Mouse (Mus musculus): Measurements from ENCODE around the gene Gm45716. TPM values are rescaled to one million over a fixed set of nuclear protein-coding genes. Genes with fewer than 3 reads are reported as not detected.
A peak's percentile ranks its signal among the peaks of the same experiment; 100 is the strongest.

The Gm45716 gene
- 21.3 and 23.6 TPM in 2 replicates for polyA plus RNA-seq (2015; fragmentation: Nextera tagmentation; extraction: Ambion mirVana)

GRCm38 (mm10) chr11:90187441-90187840 is at the start of gene Gm45716:
Gene Gm45716 (plus strand): TSS chr11:90187683.
- H3K27ac ChIP-seq: no peak within 1 kb of the TSS
- no peak for ATAC-seq (replicated peaks)

DNA sequence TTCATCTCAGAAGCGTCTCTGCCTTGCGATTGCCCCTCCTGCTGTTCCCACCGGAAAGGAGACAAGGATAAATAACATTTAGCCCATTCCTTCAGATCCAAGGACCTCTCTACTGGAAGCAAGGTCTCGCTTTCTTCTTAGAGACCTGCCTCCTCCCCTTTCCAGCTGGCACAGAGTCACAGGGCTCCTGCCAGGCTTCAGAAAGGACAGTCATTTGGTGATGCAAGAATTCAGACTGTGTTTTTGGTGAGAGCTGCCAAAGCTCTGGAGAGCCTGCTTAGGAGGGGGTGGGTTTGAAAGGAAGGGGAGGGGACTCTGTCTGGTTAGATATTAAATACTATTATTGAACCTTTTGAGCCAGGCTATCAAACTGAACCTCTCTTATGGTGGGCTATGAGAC is 45.1 kb upstream of the Gm45716 start:
- H3K9me3 ChIP-seq: no peaks in the 10 kb centered on the region
- no peak overlapping the region for H3K9ac ChIP-seq
- no peaks in the 10 kb centered on the region for H3K36me3 ChIP-seq (replicated peaks)
- ATAC-seq (replicated peaks): no peak
- H3K4me3 ChIP-seq: no peak overlapping the region
- 62% methylated on average over 4 of the region's 4 CpGs for WGBS
- no peak overlapping the region for H3K4me2 ChIP-seq
- peak overlapping the region; percentile 21; the same call in 1 of the 2 replicates for H3K27ac ChIP-seq
- H3K27me3 ChIP-seq (replicated peaks): no peaks in the 10 kb centered on the region
- H3K4me1 ChIP-seq: no peaks in the 10 kb centered on the region

More at GRCm38 (mm10) chr11:90187441-90187840, at the start of gene Gm45716:
- no peaks in the 10 kb centered on the region for H3K36me3 ChIP-seq (replicated peaks)
- no peak within 1 kb of the TSS for H3K9ac ChIP-seq
- H3K4me3 ChIP-seq: no peak within 1 kb of the TSS
- 76% methylated on average over 7 of the region's 7 CpGs for WGBS
- H3K4me1 ChIP-seq: no peaks in the 10 kb centered on the region
- no peak within 1 kb of the TSS for H3K4me2 ChIP-seq
- no peaks in the 10 kb centered on the region for H3K9me3 ChIP-seq
- no peaks in the 10 kb centered on the region for H3K27me3 ChIP-seq (replicated peaks)

DNA sequence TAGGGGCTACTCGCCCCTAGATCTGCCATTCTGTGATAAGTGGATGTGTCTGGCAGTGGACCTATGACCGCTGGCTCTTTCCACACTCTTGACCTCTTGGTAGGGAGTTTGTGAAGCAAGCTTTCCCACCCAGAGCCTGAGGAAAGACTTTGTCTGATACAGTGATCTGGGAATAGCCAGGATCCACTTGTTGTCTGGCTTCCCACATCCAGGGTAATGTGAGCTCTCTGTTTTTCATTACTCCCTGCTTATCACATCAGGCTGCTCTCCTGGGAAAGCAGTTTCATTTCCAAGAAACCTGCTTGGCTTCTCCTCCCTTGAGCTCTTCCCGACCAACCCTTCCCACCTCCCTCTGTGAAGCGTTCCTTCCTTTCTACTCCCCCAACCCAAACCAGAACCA is 44.5 kb upstream of the Gm45716 start:
- Histone ChIP-seq H3K4me1 (no peaks in the 10 kb centered on the region), H3K9ac (no peak overlapping the region), H3K4me3 (no peak overlapping the region), H3K27me3 (replicated peaks) (no peaks in the 10 kb centered on the region), H3K27ac (no peak overlapping the region), H3K4me2 (no peak overlapping the region), H3K9me3 (no peaks in the 10 kb centered on the region), H3K36me3 (replicated peaks) (no peaks in the 10 kb centered on the region)
- no peak for ATAC-seq (replicated peaks)
- WGBS: 78% methylated on average over 4 of the region's 4 CpGs

- Histone ChIP-seq H3K4me2 (no peak overlapping the region), H3K4me3 (no peak overlapping the region), H3K9ac (no peak overlapping the region), H3K27me3 (replicated peaks) (no peaks in the 10 kb centered on the region), H3K27ac (no peak overlapping the region), H3K9me3 (no peaks in the 10 kb centered on the region), H3K36me3 (replicated peaks) (no peaks in the 10 kb centered on the region), H3K4me1 (no peaks in the 10 kb centered on the region)
- no peak for ATAC-seq (replicated peaks)
- WGBS: 94% methylated on average over 17 of the region's 17 CpGs
Measured at GRCm38 (mm10) chr11:90146086-90146860, 41.2 kb upstream of the Gm45716 start.

DNA sequence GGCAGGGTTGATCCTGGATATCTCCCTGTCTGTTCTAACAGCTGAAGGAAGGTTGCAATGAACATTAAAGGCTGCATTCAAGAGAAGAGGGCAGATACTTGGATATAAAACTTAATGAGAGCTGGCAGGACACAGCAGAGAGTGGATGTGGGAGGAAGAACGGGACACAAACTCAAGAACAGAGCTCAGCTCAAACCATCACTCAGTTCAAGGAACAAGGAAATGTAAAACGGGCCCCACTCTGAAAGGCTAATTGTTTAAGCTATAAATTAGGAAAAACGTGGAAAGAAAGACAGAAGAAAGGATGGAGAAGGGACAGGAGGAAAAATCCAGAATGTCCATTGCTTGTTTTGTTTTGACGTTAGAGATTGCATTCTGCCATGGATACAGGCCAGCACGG is 32.4 kb upstream of the Gm45716 start:
- no peak for ATAC-seq (replicated peaks)
- Histone ChIP-seq H3K4me3 (no peak overlapping the region), H3K36me3 (replicated peaks) (no peaks in the 10 kb centered on the region), H3K4me1 (no peaks in the 10 kb centered on the region), H3K27me3 (replicated peaks) (no peaks in the 10 kb centered on the region), H3K9me3 (no peaks in the 10 kb centered on the region), H3K4me2 (no peak overlapping the region), H3K27ac (peak overlapping the region; percentile 38; the same call in 1 of the 2 replicates), H3K9ac (no peak overlapping the region)
- 18% methylated on average over 5 of the region's 5 CpGs for WGBS

- H3K27me3 ChIP-seq (replicated peaks): no peaks in the 10 kb centered on the region
- no peaks in the 10 kb centered on the region for H3K9me3 ChIP-seq
- no peak overlapping the region for H3K4me2 ChIP-seq
- H3K4me3 ChIP-seq: no peak overlapping the region
- no peaks in the 10 kb centered on the region for H3K4me1 ChIP-seq
- peak overlapping the region; percentile 38; the same call in 1 of the 2 replicates for H3K27ac ChIP-seq
- no peaks in the 10 kb centered on the region for H3K36me3 ChIP-seq (replicated peaks)
- ATAC-seq (replicated peaks): no peak; the same call in 1 of the 2 replicates
- no peak overlapping the region for H3K9ac ChIP-seq
- 2% methylated on average over 2 of the region's 2 CpGs for WGBS
Measured at GRCm38 (mm10) chr11:90155466-90155865, 32.0 kb upstream of the Gm45716 start.

DNA sequence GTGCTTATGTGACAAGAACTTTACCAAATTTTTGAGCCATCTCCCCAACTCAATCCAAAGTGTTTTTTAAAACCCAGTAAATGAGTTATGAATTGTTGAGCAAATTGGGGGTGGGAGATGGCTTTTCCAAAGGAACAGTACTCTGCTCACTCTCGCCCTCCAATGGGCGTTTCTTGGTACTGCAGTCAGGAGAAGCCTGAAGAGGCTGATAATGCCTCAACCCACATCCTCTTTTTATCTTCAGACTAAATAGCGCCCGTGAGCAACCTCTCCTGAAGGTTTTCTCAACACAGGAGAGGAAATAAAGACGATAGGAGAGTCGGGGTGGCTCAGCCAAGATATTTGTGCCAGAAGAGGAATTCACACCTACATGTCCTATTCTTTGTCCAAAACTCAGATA is 19.7 kb upstream of the Gm45716 start:
- ATAC-seq (replicated peaks): no peak
- Histone ChIP-seq H3K36me3 (replicated peaks) (no peaks in the 10 kb centered on the region), H3K4me2 (no peak overlapping the region), H3K27me3 (replicated peaks) (0 out of 2 replicates have a peak, but pooled peaks cover 6% of the 10 kb centered on the region), H3K4me1 (0 out of 2 replicates have a peak, but pooled peaks cover 5% of the 10 kb centered on the region), H3K9ac (no peak overlapping the region), H3K9me3 (no peaks in the 10 kb centered on the region), H3K4me3 (no peak overlapping the region), H3K27ac (no peak overlapping the region)
- 28% methylated on average over 6 of the region's 6 CpGs for WGBS

DNA sequence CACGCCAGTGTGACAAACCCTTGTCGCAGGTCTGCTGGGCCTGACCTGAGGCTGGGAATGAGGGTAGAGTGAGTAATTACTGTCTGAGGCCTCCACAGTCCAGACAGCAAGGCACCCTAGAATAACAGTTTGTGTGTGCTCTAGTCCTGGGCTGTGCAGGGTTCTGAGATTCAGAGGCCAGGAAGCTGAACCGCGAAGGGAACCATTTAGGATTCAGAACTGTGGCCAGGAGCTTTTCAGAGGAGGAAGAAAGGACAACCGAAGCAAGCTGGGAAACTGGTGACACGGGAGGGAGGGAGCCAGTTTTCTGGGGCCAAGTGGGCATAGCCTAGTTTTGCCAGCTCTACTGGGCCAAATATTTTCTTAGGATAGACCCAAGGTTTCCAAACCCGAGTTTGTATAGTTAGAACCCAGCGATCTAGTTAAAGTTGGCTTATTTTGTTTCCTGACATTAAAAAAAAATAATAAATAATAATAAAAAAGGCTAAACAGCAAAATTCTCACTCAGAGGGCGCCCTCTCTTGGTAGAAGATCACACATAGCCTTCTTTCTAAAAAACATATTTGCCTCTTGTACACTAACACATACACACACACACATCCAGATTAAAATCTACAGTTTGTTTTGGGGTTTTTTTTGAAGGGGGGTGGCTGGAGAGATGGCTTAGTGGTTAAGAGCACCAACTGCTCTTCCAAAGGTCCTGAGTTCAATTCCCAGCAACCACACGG is 19.0 kb upstream of the Gm45716 start:
- 91% methylated on average over 10 of the region's 10 CpGs for WGBS
- Histone ChIP-seq H3K27ac (no peak overlapping the region), H3K36me3 (replicated peaks) (no peaks in the 10 kb centered on the region), H3K4me3 (no peak overlapping the region), H3K4me1 (0 out of 2 replicates have a peak, but pooled peaks cover 5% of the 10 kb centered on the region), H3K9me3 (no peaks in the 10 kb centered on the region), H3K4me2 (no peak overlapping the region), H3K9ac (no peak overlapping the region), H3K27me3 (replicated peaks) (0 out of 2 replicates have a peak, but pooled peaks cover 6% of the 10 kb centered on the region)
- ATAC-seq (replicated peaks): no peak

- Histone ChIP-seq H3K4me1 (0 out of 2 replicates have a peak, but pooled peaks cover 5% of the 10 kb centered on the region), H3K4me3 (peak overlapping the region; percentile 27), H3K27ac (no peak overlapping the region), H3K9ac (no peak overlapping the region), H3K36me3 (replicated peaks) (no peaks in the 10 kb centered on the region), H3K4me2 (peak overlapping the region; percentile 42), H3K27me3 (replicated peaks) (0 out of 2 replicates have a peak, but pooled peaks cover 6% of the 10 kb centered on the region), H3K9me3 (no peaks in the 10 kb centered on the region)
- 0 out of 2 replicates have a peak, but pooled peaks have one; percentile 33 for ATAC-seq (replicated peaks)
- WGBS: 59% methylated on average over 20 of the region's 20 CpGs
Measured at GRCm38 (mm10) chr11:90169200-90170013, 18.1 kb upstream of the Gm45716 start.

DNA sequence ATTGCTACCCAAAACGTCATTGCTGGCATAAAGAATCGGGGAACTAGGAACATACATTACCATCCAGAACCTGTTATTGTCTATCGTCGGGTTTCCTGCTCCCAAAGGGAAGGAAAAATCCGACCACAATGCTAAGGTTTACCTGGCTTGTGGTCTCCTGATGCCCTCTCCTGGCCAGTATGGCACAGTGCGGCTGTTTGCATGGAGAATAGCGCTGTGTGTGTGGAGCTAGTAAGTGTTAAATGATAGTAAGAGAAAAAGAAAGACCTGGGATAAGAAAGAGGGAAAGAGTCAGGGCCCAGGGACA is 17.5 kb upstream of the Gm45716 start:
- H3K36me3 ChIP-seq (replicated peaks): no peaks in the 10 kb centered on the region
- under 1% methylated on average over 7 of the region's 7 CpGs for WGBS
- peak; percentile 90 for ATAC-seq (replicated peaks)
- peak overlapping the region; percentile 27 for H3K4me3 ChIP-seq
- no peaks in the 10 kb centered on the region for H3K9me3 ChIP-seq
- no peak overlapping the region for H3K9ac ChIP-seq
- H3K4me2 ChIP-seq: peak overlapping the region; percentile 42
- H3K4me1 ChIP-seq: 0 out of 2 replicates have a peak, but pooled peaks cover 5% of the 10 kb centered on the region
- H3K27me3 ChIP-seq (replicated peaks): 0 out of 2 replicates have a peak, but pooled peaks cover 6% of the 10 kb centered on the region
- H3K27ac ChIP-seq: no peak overlapping the region

- Histone ChIP-seq H3K4me3 (no peak overlapping the region), H3K9me3 (no peaks in the 10 kb centered on the region), H3K27me3 (replicated peaks) (0 out of 2 replicates have a peak, but pooled peaks cover 6% of the 10 kb centered on the region), H3K27ac (no peak overlapping the region), H3K4me2 (no peak overlapping the region), H3K4me1 (0 out of 2 replicates have a peak, but pooled peaks cover 5% of the 10 kb centered on the region), H3K36me3 (replicated peaks) (no peaks in the 10 kb centered on the region), H3K9ac (no peak overlapping the region)
- 91% methylated on average over 6 of the region's 6 CpGs for WGBS
- ATAC-seq (replicated peaks): no peak
Measured at GRCm38 (mm10) chr11:90172331-90172730, 15.2 kb upstream of the Gm45716 start.

Data from midbrain, embryonic 15.5 days (tissue).